In genomic region chr4:86898791-86899474, GRCm38 (mm10) we compare ENCODE assay signal across 7 mouse cellular contexts. TPM values are rescaled to one million over a fixed set of nuclear protein-coding genes. Genes with fewer than 3 reads are reported as not detected.
A peak's percentile ranks its signal among the peaks of the same experiment; 100 is the strongest.
DNase-seq lines count a peak whose midpoint lies in the region.

No protein-coding gene starts in this region.

- H3K4me3 ChIP-seq in brown adipose tissue, adult 24 weeks (ENCODE audit: insufficient read depth, low read depth, low read length): no peak overlapping the region

- peak overlapping the region; percentile 99 for H3K27ac ChIP-seq in brown adipose tissue, adult 24 weeks (replicated peaks; ENCODE audit: low read depth, low read length)

- peak; percentile 87 for DNase-seq in heart, adult 8-10 months (ENCODE audit: low spot score)
- DNase-seq in kidney, postnatal 14 days: peak; percentile 84
- DNase-seq in lung, postnatal 36 days: peak; percentile 85
- no peak for DNase-seq in layer of hippocampus, adult 18-20 months (ENCODE audit: low spot score in 2 of 2)
- no peak for DNase-seq in spleen, postnatal 36 days (ENCODE audit: low spot score in 2 of 2)
- DNase-seq in right cerebral cortex, postnatal 10 days (ENCODE audit: low spot score in 2 of 2): no peak

- peaks cover 35% of the 10 kb centered on the region for H3K4me1 ChIP-seq in brown adipose tissue, adult 24 weeks (ENCODE audit: control insufficient read depth, insufficient read depth, insufficient read length, low read length)

RNA-seq across cellular contexts. Expression of gene Acer2, which starts 24.7 kb away (rescaled TPM):
- polyA plus RNA-seq in brown adipose tissue, adult 24 weeks (2012; ENCODE audit: insufficient read depth, insufficient read length, missing spikeins): 17.6 and 26.8 TPM in 2 replicates
- total RNA-seq in heart, adult 8-10 months (2022): 10 to 100 TPM; 15.3 to 17.8 (median 17.6) TPM
- 1 to 10 TPM; 5.3 to 5.9 TPM for total RNA-seq in layer of hippocampus, adult 18-20 months (2021)

RNA-seq across cellular contexts. Expression of gene Rps6, which starts 41.7 kb away (rescaled TPM):
- 729 and 792 TPM in 2 replicates for polyA plus RNA-seq in brown adipose tissue, adult 24 weeks (2012; ENCODE audit: insufficient read depth, insufficient read length, missing spikeins)
- 100 to 1,000 TPM; 483 to 550 (median 520) TPM for total RNA-seq in heart, adult 8-10 months (2022)
- 100 to 1,000 TPM; 499 to 504 TPM for total RNA-seq in layer of hippocampus, adult 18-20 months (2021)

Comparison
In these comparisons a context has a peak if more than half of its experiments do, and no peak if none do; other contexts are left out.
1. DNase-seq: peak in heart, adult 8-10 months (single experiment), kidney, postnatal 14 days (single experiment) and lung, postnatal 36 days (single experiment); none in layer of hippocampus, adult 18-20 months (0 of 2), spleen, postnatal 36 days (0 of 2) and right cerebral cortex, postnatal 10 days (0 of 2).